Mouse (Mus musculus) 3134 (cell line): ENCODE measurements around the gene Ddx52.

Source experiments
- DNase-seq: peaks from one replicate; pipeline ENCODE4 v3.0.0-alpha.2; 2011; ENCODE audit warnings: low spot score; ENCODE audit not compliant: insufficient read length; ENCODE audit errors: extremely low read depth

Gene Ddx52

DNA sequence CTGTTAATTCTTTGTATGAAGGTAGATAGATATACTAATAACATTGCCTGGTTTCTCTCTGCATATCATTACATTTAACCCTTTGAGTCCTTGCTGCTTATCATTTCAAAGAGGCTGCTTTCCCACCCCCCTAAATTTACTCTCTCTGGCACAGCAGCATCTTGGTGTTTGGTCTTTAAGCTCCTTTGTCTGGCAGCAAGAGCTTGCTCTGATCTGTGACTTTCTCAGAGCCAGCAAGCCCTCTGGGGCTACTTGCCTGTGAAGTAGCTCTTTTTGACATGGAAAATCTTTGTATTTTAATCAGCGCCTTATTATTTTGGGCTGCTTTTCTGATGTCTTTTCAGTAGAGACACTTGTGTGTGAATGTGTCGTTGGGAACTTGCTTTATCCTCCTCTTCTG lies 69.7 kb downstream of the Ddx52 start:
- DNase-seq, result no peak
